Mouse (Mus musculus): ENCODE data around the gene Mbtd1.

GRCm38 (mm10) chr11:93988328-93989062 is 102.8 kb downstream of the Mbtd1 start:
- no peak for TF ChIP-seq CTCF (IDR thresholded peaks at IDR 0.05; ENCODE audit: low read depth, low read length)
- TF ChIP-seq POLR2A (IDR thresholded peaks at IDR 0.05; ENCODE audit: insufficient read depth, low read length): no peak
- no peak for TF ChIP-seq EP300 (IDR thresholded peaks at IDR 0.05; ENCODE audit: insufficient read depth, low read depth, low read length)

All from ES-Bruce4 (cell line).